Mouse (Mus musculus) lung, adult 2 months (tissue): ENCODE data around the gene Satb1. TPM values are rescaled to one million over a fixed set of nuclear protein-coding genes. Genes with fewer than 3 reads are reported as not detected.

Experiments used
- DNase-seq: peaks from one replicate; pipeline ENCODE4 v3.0.0; 2022
- H3K4me1 ChIP-seq: fragments of 200-500 bp; 2 replicates; pipeline ENCODE4 v1.6.1; 2011; ENCODE audit warnings: low read length; ENCODE audit not compliant: control insufficient read depth, insufficient read depth
- H3K4me3 ChIP-seq: fragments of 200-500 bp; replicated peaks from 2 replicates; pipeline ENCODE3; 2011; ENCODE audit warnings: low read depth, mild to moderate bottlenecking, control low read depth, low read length; ENCODE audit errors: extremely low read depth
- CTCF ChIP-seq: fragments of 200-500 bp; IDR thresholded peaks from 2 replicates; pipeline ENCODE4 v1.5.1; 2011; ENCODE audit warnings: mild to moderate bottlenecking, low read length, control low read depth; ENCODE audit not compliant: insufficient read depth
- POLR2A ChIP-seq: fragments of 200-500 bp; IDR thresholded peaks from 2 replicates; pipeline ENCODE4 v1.6.1; 2011; ENCODE audit warnings: low read depth, mild to moderate bottlenecking, control low read depth, low read length, borderline replicate concordance; ENCODE audit errors: extremely low read depth
- WGBS: fragments of 180-500 bp; shearing (Covaris S2); methylation state at CpG from one replicate; pipeline ENCODE4 v1.1.7; 2018; 5-methylcytosine and 5-hydroxymethylcytosine counted together
- polyA plus RNA-seq: library from polyadenylated mRNA; depleted of rRNA; stranded (reverse); fragments of >200 nt; gene quantifications from 2 replicates; pipeline ENCODE4 v1.2.3, GENCODE M21; 2012

Gene Satb1
- polyA plus RNA-seq, 1 experiment, result 8.4 TPM

GRCm38 (mm10) chr17:51760251-51760887, 72.7 kb downstream of the Satb1 start:
- 67% methylated on average over 17 of the region's 17 CpGs for WGBS
- Histone ChIP-seq H3K4me1 (no peaks in the 10 kb centered on the region), H3K4me3 (no peak overlapping the region)
- no peak for DNase-seq
- TF ChIP-seq POLR2A (no peak), CTCF (no peak)

GRCm38 (mm10) chr17:51759509-51759908, 73.6 kb downstream of the Satb1 start:
- DNase-seq, result no peak
- Histone ChIP-seq H3K4me1 (no peaks in the 10 kb centered on the region), H3K4me3 (no peak overlapping the region)
- WGBS, result 57% methylated on average over 4 of the region's 4 CpGs
- no peak for TF ChIP-seq CTCF
- no peak for TF ChIP-seq POLR2A

GRCm38 (mm10) chr17:51752142-51752541, 80.9 kb downstream of the Satb1 start:
- Histone ChIP-seq H3K4me1 (no peaks in the 10 kb centered on the region), H3K4me3 (no peak overlapping the region)
- WGBS, result 83% methylated on average over 4 of the region's 4 CpGs
- DNase-seq, result no peak
- TF ChIP-seq POLR2A (no peak), CTCF (no peak)

GRCm38 (mm10) chr17:51747204-51747603, 85.9 kb downstream of the Satb1 start:
- H3K4me1 ChIP-seq, result no peaks in the 10 kb centered on the region
- no peak overlapping the region for H3K4me3 ChIP-seq
- DNase-seq, result no peak
- TF ChIP-seq CTCF, result no peak
- no peak for TF ChIP-seq POLR2A
- WGBS, result 83% methylated on average over 9 of the region's 9 CpGs

- WGBS, result 81% methylated on average over 10 of the region's 10 CpGs
- DNase-seq, result no peak
Observed at GRCm38 (mm10) chr17:51742502-51742901, 90.6 kb downstream of the Satb1 start.

GRCm38 (mm10) chr17:51741126-51741525, 92.0 kb downstream of the Satb1 start:
- TF ChIP-seq POLR2A (no peak), CTCF (no peak)
- Histone ChIP-seq H3K4me1 (no peaks in the 10 kb centered on the region), H3K4me3 (no peak overlapping the region)
- WGBS, result 92% methylated on average over 10 of the region's 10 CpGs
- DNase-seq, result no peak

More at GRCm38 (mm10) chr17:51742502-51742901, 90.6 kb downstream of the Satb1 start:
- no peak for TF ChIP-seq POLR2A
- no peak overlapping the region for H3K4me3 ChIP-seq
- H3K4me1 ChIP-seq, result no peaks in the 10 kb centered on the region

GRCm38 (mm10) chr17:51740246-51740645, 92.8 kb downstream of the Satb1 start:
- WGBS, result 81% methylated on average over 15 of the region's 15 CpGs
- Histone ChIP-seq H3K4me1 (no peaks in the 10 kb centered on the region), H3K4me3 (no peak overlapping the region)
- no peak for DNase-seq
- no peak for TF ChIP-seq POLR2A
- TF ChIP-seq CTCF, result no peak

- TF ChIP-seq POLR2A (no peak), CTCF (no peak)
- 79% methylated on average over 2 of the region's 2 CpGs for WGBS
- H3K4me3 ChIP-seq, result no peak overlapping the region
- DNase-seq, result no peak
- H3K4me1 ChIP-seq, result no peaks in the 10 kb centered on the region
Observed at GRCm38 (mm10) chr17:51724486-51724885, 108.6 kb downstream of the Satb1 start.

GRCm38 (mm10) chr17:51695711-51696110, 137.4 kb downstream of the Satb1 start:
- Histone ChIP-seq H3K4me3 (no peak overlapping the region), H3K4me1 (no peaks in the 10 kb centered on the region)
- 70% methylated on average over 6 of the region's 6 CpGs for WGBS
- no peak for DNase-seq
- no peak for TF ChIP-seq CTCF
- no peak for TF ChIP-seq POLR2A

GRCm38 (mm10) chr17:51695271-51695670, 137.8 kb downstream of the Satb1 start:
- Histone ChIP-seq H3K4me3 (no peak overlapping the region), H3K4me1 (no peaks in the 10 kb centered on the region)
- DNase-seq, result no peak
- WGBS, result 78% methylated on average over 2 of the region's 2 CpGs
- TF ChIP-seq POLR2A, result no peak
- TF ChIP-seq CTCF, result no peak

GRCm38 (mm10) chr17:51690526-51690925, 142.6 kb downstream of the Satb1 start:
- Histone ChIP-seq H3K4me3 (no peak overlapping the region), H3K4me1 (no peaks in the 10 kb centered on the region)
- DNase-seq, result no peak
- no peak for TF ChIP-seq POLR2A
- TF ChIP-seq CTCF, result no peak
- WGBS, result 86% methylated on average over 2 of the region's 2 CpGs
